Mouse (Mus musculus) spleen, postnatal 4 days (tissue): ENCODE results near the gene Jak2.

Experiments
- DNase-seq, 2 experiments: peaks; one replicate each; pipeline ENCODE4 v3.0.0; 2022; ENCODE audit warnings: low spot score in 2 of 2

Gene Jak2

GRCm38 (mm10) chr19:29300919-29301318 lies 49.3 kb downstream of the Jak2 start:
- DNase-seq: no peak

- no peak for DNase-seq
Measured at GRCm38 (mm10) chr19:29302119-29302518, 50.5 kb downstream of the Jak2 start.

- DNase-seq: no peak
Measured at GRCm38 (mm10) chr19:29308832-29309231, 57.2 kb downstream of the Jak2 start.

GRCm38 (mm10) chr19:29311791-29312190 lies 60.2 kb downstream of the Jak2 start:
- DNase-seq: no peak

GRCm38 (mm10) chr19:29312661-29313060 lies 61.0 kb downstream of the Jak2 start:
- DNase-seq: no peak

GRCm38 (mm10) chr19:29323416-29324049 lies 71.9 kb downstream of the Jak2 start:
- no peak for DNase-seq

GRCm38 (mm10) chr19:29325053-29325851 lies 73.6 kb downstream of the Jak2 start, which contains the start of gene Insl6:
Gene Insl6 (minus strand): TSS chr19:29325356.
- peak; percentile 80 to 92 for DNase-seq

- DNase-seq: no peak
Measured at GRCm38 (mm10) chr19:29325852-29326180, 74.2 kb downstream of the Jak2 start.

GRCm38 (mm10) chr19:29326396-29326795 lies 74.8 kb downstream of the Jak2 start:
- no peak for DNase-seq

- DNase-seq: no peak
Measured at GRCm38 (mm10) chr19:29326822-29327552, 75.4 kb downstream of the Jak2 start.

GRCm38 (mm10) chr19:29334068-29334745 lies 82.6 kb downstream of the Jak2 start, which contains the start of gene Rln1:
Gene Rln1 (minus strand): TSS chr19:29334670.
- no peak for DNase-seq

- DNase-seq: no peak
Measured at GRCm38 (mm10) chr19:29336624-29337023, 85.0 kb downstream of the Jak2 start.

- no peak for DNase-seq
Measured at GRCm38 (mm10) chr19:29341029-29341428, 89.4 kb downstream of the Jak2 start.

GRCm38 (mm10) chr19:29342281-29342680 lies 90.7 kb downstream of the Jak2 start:
- DNase-seq: no peak

- no peak for DNase-seq
Measured at GRCm38 (mm10) chr19:29344868-29345267, 93.2 kb downstream of the Jak2 start.

GRCm38 (mm10) chr19:29345636-29346035 lies 94.0 kb downstream of the Jak2 start:
- no peak for DNase-seq

GRCm38 (mm10) chr19:29350991-29351390 lies 99.4 kb downstream of the Jak2 start:
- no peak for DNase-seq

GRCm38 (mm10) chr19:29354895-29355877 lies 103.6 kb downstream of the Jak2 start:
- peak; percentile 92 to 98 for DNase-seq

GRCm38 (mm10) chr19:29356281-29356680 lies 104.7 kb downstream of the Jak2 start:
- DNase-seq: no peak

GRCm38 (mm10) chr19:29360251-29360650 lies 108.6 kb downstream of the Jak2 start:
- no peak for DNase-seq
